Mouse (Mus musculus) left cerebral cortex, postnatal 36 days (tissue): Measurements from ENCODE around the gene Zkscan4. TPM values are rescaled to one million over a fixed set of nuclear protein-coding genes. Genes with fewer than 3 reads are reported as not detected.
A peak's percentile ranks its signal among the peaks of the same experiment; 100 is the strongest.
"Not testable (repeated sequence)": the region's sequence is repeated elsewhere in the genome, so short reads cannot be mapped to it uniquely, and the experiment has no call there.

Experiments
- DNase-seq, 2 experiments: peaks; one replicate each; pipeline ENCODE4 v3.0.0; 2021 to 2022; ENCODE audit warnings: low spot score in 2 of 2, mixed read lengths in 1 of 2
- intact Hi-C: fragments of 180-260 bp; cut with DNase I; formaldehyde crosslinking; loops from one replicate; pipeline ENCODE4 v1.15.1; 2025
- total RNA-seq, 2 experiments: library from RNA; stranded (reverse); gene quantifications; 2 replicates each; pipeline ENCODE4 v1.2.3; 2021

Gene Zkscan4
- 1 to 10 TPM; 7.5 to 7.6 TPM for total RNA-seq

DNA sequence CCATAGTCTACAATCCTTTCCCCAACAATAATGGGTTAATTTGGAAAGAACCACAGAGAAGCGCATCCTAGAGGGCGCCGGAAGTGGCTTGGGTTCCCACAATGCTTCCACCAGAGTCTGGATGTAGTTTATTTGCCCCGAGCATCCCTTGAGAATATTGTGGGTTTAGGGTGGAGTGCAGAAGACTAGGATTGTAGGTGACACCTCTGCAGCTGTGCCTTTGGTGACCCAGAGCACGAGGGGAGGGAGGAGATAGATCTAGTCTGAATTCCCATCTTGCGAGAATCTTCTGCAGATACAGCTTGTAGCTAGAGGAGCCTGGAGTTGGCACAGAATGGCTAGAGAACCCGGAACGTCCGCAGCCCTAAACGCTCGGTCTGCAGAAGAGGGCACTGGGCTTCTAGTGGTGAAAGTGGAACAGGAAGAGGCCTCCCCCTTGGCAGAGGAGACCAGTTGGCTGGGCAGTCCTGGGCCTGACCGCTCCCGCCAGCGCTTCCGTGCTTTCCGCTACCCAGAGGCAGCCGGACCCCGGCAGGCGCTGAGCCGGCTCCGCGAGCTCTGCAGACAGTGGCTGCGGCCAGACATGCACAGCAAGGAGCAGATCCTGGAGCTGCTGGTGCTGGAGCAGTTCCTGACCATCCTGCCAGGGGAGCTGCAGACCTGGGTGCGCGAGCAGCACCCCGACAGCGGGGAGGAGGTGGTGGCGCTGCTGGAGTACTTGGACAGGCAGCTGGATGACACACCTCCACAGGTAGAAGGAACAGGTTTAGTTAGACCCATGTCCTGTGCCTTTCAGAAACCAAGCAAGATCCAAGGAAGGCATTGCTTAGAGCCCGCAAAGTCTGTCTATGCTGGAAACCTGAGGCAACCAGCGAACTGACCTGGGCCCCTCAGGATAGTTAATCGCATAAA is at the start of gene Zkscan4, which contains the start of gene Gm10065:
Zkscan4 (plus strand) TSS at position 149 of the 912 bp plus-strand sequence.
Gm10065 (minus strand) TSS at position 683 of the 912 bp plus-strand sequence.
- DNase-seq = peak; percentile 77 to 80
- intact Hi-C loops = loop anchor here (2.0 kb wide), 2 partner anchors 52 to 76 kb away; partner anchors contain the start of genes Zkscan3 and Zkscan8

DNA sequence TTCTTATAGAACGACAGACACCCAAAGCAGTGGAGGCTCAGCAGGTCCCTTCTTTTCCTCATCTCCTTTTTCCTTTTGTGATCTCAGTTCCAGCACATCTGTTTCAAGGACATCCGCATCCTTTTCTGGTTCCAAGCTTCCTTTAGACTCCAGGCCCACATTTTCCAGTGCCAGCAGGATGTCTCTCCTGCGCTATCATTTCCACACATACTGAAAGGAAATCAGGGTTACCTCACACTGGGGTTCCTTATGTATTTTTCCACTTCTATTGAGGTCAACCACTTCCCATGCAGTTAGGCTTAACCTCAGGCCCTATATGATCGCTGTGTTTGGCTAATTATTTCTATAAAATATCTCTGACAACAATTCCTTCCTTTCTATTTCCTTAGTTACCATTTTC is 43.2 kb upstream of the Zkscan4 start:
- intact Hi-C loops = no loop called here
- DNase-seq = no peak

DNA sequence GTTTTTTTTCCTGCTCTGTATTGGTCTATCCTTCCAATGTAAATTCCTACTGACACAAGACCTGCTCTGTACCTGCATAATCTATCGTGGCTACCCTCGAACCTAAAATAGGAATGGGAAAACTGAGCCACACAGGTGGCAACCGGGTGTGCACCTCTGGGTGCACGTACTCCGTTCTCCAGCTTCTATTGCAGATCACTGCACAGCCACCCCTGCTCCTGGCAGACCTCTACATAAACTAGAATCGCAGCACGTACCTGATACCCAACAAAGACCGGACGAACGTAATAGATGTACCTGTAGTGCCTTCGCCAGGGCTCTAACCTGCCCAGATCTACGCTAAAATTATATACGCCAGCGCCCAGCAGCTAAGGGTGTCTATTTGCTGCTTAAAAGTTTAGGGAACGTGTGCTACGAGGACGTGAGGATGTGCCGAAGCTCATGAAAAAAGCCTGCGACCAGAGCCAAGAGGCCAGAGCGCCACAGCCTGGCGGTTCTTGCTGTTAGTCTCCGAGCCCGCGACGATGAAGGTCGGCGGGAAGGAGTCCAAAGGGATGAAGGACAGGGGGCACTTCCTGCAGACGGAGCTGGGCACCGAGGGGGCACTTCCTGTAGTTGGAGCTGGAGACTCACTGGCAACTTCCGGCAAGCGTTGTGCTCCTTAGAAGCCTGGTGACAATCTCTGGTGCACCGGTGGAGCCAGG is 38.1 kb upstream of the Zkscan4 start, which contains the start of gene Pgbd1:
Pgbd1 (minus strand) TSS at position 556 of the 704 bp plus-strand sequence.
- intact Hi-C loops = no loop called here
- DNase-seq = peak; percentile 72 to 74

DNA sequence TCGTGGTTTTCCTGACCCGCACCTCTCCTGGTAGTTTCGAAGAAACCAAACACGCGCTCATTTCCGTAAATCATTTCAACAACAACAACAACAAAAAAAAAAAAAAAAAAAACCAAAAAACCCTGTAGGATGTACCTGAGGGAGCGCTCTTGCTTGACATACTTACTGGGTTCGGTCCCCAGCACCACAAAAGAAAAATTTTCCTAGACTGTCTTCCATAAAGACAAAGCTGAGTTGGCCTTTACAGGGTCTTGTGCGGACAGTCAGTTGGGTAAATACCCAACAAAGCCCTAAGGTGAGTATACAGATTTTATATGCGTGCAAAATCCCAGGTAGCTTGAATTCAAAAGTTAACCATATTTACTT is 37.5 kb upstream of the Zkscan4 start:
- DNase-seq = no peak
- intact Hi-C loops = no loop called here

DNA sequence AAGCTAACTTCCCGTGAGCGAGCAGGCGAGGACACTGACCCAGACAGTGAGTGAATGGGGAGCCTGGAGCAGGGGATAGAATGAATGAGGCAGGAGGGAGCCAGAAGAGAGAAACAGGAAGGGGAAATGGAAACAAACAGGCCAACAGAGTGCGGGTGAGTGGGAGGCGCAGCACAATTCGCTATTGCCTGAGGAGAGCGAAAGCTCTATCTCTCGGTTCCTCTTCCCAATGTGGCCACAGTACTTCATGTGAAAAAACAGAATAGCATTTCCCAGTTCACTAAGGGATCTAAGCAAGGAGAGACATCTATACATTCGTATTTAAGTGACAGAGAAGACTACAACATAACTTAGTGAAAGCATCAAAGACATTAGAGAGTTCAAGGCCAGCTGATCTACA is 31.9 kb upstream of the Zkscan4 start:
- intact Hi-C loops = no loop called here
- DNase-seq = no peak

DNA sequence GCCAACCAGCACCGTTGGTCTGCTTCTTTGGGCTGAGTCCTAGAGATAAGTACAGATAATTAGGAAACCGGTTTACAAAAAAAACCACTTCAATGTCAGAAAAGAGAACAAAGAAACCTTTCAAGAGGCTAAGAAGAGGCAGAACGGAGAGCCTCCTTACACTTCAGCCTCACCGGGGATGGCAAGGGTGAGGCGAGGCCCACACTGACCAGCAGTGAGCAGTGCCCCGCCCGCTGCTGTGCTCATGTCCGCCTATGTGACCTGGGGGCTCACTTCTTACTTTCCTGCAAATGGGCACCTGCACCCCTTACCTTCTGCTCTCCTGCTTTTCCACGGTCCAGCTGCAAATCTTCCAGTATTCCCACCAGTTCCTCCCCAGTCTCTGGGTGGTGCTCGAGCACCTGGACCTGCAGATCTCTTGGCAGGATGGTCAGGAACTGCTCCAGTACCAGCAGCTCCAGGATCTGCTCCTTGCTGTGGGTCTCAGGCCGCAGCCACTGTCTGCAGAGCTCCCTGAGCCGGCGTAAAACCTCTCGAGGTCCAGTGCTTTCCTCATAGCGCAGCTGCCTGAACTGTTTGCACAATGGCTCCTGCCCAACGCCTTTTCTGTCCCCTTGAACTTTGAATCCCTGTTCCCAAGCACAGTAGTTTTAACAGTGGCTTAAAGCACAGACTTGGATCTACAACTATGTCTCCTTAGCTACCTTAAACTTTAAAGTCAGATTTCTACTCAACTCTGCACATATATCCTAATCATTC is 30.7 kb upstream of the Zkscan4 start:
- intact Hi-C loops = no loop called here
- no peak for DNase-seq

DNA sequence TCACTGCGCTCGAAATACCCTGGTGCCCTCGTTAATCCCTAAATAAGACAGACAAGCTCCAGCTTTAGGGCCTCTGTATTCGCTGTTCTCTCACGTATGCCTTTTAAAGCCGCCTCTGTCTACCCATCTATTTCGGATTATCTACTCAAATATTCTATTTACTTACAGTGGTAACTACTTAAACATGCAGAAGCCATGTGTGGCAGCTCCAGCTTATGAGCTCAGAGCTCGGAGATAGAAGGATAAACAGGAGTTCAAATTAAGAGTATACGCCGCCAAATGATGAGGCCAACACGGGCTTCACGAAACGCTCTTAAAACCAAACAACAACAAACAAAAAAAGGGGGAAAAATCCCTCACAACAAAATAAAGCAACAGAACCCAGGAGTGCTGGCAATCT is 25.7 kb upstream of the Zkscan4 start:
- intact Hi-C loops = loop anchor here (2.0 kb wide), 3 partner anchors 44 to 90 kb away; partner anchors contain the start of gene Zscan12
- DNase-seq = no peak

DNA sequence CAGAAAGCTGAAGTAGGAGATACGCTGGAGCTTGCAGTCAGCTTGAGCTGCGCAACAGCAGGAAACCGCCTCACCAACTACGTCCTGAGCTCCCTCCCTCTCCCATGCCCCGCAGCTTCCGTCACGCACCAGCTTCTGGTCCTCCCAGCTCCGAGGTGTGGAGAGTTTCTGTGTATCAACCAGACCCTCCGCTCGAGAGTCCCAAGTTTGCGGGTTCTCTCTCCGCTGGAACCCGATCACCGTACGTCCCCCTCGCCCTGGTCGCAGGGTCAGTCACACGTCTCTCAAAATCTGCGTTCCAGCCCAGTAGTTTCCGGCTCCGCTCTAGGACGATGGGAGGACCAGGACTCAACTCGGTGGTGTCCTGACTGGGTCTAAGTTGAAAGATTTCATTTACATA is 25.3 kb upstream of the Zkscan4 start, which contains the start of gene Zscan26:
Zscan26 (minus strand) TSS at position 282 of the 400 bp plus-strand sequence.
- intact Hi-C loops = loop anchor here (2.0 kb wide), 3 partner anchors 45 to 91 kb away; partner anchors contain the start of gene Zscan12
- DNase-seq = peak; percentile 86 to 87

DNA sequence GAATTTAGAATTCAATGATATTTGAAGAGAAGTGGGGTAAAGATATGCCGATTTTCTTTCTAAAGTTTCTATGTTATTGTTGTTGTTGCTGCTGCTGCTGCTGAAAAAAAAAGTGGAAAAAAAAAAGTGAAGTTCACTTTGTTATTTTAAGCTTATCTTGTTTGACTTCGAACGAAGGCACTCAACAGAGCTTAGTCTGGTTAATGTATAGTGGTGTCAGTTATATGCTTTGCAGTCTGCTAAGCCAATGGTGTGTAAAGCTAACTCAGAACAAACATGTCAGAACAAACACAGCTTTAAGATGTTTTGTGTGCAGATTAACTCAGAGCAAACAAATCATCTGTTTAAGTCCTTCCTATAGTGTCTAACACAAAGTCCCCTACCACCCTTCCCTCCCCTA is 24.6 kb upstream of the Zkscan4 start:
- no peak for DNase-seq
- intact Hi-C loops = no loop called here

DNA sequence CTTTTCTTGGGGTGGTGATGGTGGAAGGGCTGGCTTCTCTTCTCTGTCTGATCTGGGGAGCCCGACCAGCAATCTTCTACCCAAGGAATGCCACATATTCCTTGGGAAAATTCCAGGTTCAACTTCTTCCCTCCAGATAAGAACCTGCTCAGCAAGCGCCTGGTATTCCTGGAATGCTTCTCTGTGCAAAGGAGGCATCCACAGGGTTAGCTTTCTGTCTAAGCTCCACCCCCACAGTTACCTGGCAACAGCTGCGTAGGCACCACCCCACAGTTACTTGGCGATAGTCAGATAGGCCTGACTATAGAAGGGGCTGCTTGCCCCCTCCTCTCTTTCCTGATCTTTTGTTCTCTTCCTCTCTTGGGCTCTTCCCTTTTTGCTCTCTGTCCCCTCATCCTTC is 22.4 kb upstream of the Zkscan4 start:
- no peak for DNase-seq
- intact Hi-C loops = no loop called here

DNA sequence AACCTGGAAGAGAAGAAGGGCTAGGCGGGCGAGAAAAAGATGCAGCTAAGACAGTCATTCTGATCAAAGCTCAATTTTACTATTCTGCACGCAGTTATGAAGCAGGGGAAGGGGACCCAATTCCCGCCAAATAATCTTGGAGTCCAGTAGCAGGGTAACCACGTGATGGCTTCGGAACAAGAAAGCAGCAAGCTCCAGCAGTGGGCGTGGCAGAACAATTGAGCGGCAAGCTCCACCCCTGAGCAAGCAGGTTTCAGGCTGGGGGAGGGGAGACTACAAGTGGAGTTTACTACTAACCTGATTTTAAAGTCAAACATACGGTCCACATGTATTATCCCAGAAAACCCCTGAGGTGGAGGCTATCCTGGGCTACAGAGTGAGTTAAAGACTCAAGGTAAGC is 16.2 kb upstream of the Zkscan4 start:
- intact Hi-C loops = not testable (repeated sequence)

DNA sequence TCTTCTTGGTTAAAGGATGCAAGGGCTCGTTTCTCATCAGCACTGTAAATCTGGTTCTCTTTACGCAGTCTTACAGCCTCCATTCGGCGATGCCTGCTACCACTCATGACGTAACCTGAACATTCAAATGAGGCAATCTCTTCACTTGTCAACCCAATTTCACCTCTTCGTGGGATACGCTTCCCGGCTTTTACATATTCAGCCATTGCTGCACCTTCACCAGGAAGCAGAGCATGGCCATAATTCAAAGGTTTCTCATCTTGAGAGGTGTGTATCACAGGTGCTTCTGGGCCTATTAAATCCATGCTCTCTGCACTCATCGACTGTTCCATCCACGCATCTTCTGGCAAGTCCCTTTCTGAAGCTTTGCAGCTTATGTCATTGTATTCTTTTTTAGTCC is 11.4 kb upstream of the Zkscan4 start:
- intact Hi-C loops = no loop called here
- no peak for DNase-seq

More for the DNA sequence above, 16.2 kb upstream of the Zkscan4 start:
- not testable (repeated sequence) for DNase-seq

DNA sequence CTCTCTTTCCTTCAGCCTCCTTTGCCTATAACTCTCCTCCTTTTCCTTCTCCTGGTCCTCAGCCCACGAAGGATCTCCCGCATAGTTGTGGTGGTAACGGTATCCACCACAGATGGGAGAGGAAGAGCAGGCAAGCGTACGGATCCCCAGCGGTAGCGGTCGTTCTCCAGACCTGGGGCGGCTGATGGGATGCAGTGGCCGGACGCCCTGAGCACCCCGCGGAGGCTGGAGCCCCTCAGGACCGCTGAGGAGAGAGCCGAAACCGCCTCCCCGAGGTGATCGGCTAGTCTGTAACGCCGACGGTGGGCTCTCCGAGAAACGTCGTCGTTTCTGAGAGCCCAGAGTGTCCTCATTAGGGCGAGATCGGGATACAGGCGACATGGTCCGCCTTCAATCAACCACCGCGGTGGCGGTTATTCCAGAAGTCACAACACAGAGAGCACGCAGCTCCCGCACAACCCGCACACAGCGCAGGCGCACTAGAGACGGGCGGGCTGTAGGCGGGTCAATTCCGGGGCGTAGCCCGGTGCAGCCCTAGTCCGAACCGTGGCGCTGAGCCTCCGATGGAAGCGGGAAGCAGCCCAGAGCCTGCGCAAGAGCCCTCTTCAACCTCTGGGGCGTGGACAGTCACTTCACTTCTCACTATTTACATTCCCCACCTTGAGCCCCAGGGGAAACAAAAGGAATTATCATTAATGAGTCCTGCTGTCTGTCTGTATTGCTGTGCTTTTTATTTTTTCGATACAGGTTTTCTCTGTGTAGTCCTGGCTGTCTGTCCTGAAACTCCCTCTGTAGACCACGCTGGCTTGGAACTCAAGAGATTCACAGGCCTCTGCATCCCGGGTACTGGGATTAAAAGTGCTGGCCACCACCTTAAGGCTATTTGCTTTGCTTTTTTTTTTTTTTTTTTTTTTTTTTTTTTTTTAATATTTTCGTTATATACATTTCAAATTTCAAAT is 10.4 kb upstream of the Zkscan4 start, which contains the start of gene Nkapl:
Nkapl (minus strand) TSS at position 449 of the 959 bp plus-strand sequence.
- intact Hi-C loops = no loop called here

DNA sequence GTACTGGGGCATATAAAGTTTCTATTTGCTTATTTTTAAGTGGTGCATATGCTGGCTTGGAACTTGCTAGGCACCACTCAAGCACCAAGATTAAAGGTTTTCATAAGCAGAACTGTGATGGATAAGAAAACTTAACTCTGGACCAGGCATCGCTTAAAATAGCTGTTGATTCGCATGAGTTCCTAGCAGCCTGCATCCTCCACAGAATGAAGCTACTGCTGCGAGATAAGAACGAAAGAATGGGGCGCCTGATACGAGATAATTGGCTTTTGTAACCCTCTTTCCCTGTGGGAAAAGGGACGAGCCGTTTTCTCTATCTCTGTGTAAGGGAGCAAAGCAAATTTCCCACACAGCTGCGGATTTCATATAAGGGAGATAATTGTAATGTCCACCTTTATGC is 9.6 kb upstream of the Zkscan4 start:
- no peak for DNase-seq
- intact Hi-C loops = no loop called here

More for the DNA sequence above, 10.4 kb upstream of the Zkscan4 start, which contains the start of gene Nkapl:
- DNase-seq = peak; percentile 76 to 80

DNA sequence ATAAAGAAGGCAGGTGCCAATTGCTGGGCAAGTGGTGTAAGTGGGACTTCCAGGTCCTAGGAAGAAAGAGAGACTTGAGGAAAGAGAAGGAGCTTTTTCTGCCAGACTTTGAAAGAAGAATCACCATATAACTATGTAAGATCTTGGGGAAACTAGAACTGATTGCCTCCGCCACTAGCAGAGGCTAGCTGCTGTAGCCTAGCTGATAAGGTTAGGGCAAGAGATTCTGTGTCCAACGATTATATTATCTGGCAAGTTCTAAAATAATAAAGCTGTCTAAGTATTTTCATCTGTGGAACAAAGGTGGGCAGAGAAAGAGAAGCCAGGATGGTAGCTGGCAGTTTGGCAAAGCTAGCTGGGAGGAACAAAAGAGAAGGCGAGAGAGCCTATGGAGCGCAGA is 6.3 kb upstream of the Zkscan4 start:
- DNase-seq = no peak

DNA sequence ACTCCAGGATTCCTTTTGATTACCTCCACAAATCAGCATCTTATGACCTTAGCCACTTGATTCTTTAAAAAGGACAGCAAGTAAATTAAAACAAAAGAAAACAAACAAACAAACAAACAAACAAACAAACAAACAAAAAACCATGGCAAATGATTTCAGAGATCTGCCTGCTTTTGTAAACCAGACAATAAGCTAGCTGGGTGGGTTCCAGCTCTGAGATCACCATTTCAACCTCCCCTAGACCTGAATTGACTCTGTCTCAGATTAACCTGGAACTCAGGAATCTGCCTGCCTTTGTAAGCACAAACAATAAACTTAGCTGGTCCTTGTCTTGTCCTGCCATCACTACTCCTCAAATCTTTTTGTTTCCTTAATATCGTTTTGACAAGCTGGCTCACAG is 8.2 kb downstream of the Zkscan4 start:
- DNase-seq = no peak
- intact Hi-C loops = no loop called here

More for the DNA sequence above, 6.3 kb upstream of the Zkscan4 start:
- intact Hi-C loops = no loop called here

DNA sequence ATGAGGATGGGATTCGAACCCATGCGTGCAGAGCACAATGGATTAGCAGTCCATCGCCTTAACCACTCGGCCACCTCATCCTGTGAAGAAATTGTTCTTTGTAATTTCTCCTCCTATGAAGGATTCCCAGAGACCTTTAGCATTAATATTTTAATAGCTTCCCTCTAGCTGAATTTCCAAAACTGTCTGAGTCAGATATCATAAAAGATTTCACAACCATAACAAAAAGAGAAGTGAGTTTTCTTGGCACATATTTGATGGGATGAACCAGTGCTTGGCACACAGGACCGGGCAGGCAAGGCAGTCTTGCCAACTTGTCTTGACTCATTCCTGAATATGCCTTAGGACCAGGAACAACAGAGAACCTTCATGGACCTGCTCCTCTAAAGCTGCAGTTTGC is 14.1 kb downstream of the Zkscan4 start:
- intact Hi-C loops = no loop called here

DNA sequence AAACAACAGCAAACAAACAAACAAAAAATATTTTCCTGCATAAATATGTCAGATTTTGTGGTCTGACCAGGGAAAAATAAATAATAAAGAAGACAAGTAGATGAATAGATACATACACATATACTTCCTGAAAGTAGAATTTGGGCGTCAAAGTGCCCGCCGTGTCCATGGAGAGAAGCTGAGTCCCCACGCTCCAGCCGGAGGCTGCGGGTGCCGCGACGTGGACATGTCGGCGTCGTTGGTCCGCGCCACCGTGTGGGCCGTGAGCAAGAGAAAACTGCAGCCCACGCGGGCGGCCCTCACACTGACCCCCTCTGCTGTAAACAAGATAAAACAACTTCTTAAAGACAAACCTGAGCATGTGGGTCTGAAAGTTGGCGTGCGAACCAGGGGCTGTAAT is 16.4 kb downstream of the Zkscan4 start, which contains the start of gene AK157302:
AK157302 (plus strand) TSS at position 144 of the 400 bp plus-strand sequence.
- DNase-seq = no peak
- intact Hi-C loops = no loop called here

More for the DNA sequence above, 14.1 kb downstream of the Zkscan4 start:
- DNase-seq = no peak
